Mouse (Mus musculus) CD4-positive, CD25-positive, alpha-beta regulatory T cell, adult 4 months (primary cell): ENCODE measurements around the gene Hrh3. TPM values are rescaled to one million over a fixed set of nuclear protein-coding genes. Genes with fewer than 3 reads are reported as not detected.

ENCODE experiments used
- ATAC-seq: one replicate; pipeline ENCODE4 v1.8.0; 2017
- polyA plus RNA-seq, 2 experiments: library from polyadenylated mRNA; unstranded; fragments of 100-300 nt; shearing (Covaris generic); gene quantifications; one replicate each; pipeline ENCODE4 v1.2.1; 2017

Hrh3 gene
- polyA plus RNA-seq, 2 experiments from 2014 or later, result not detected

- no peak for ATAC-seq
Measured at GRCm38 (mm10) chr2:180053001-180053400, 51.3 kb downstream of the Hrh3 start.

- no peak for ATAC-seq
Measured at GRCm38 (mm10) chr2:180051986-180052733, 52.1 kb downstream of the Hrh3 start.

GRCm38 (mm10) chr2:180050986-180051385 is 53.3 kb downstream of the Hrh3 start:
- ATAC-seq, result peak; percentile 86

Other genes with a start within 250 kb of the Hrh3 start
- gene Taf4, start 127.8 kb downstream of the Hrh3 start, polyA plus RNA-seq, result 1 to 10 TPM; 3.5 to 6.7 TPM
- gene Lsm14b, start 79.5 kb downstream of the Hrh3 start, polyA plus RNA-seq, result 1 to 10 TPM; 2.0 to 2.9 TPM
- 100 to 1,000 TPM; 416 to 450 TPM for gene Psma7, start 62.1 kb downstream of the Hrh3 start, polyA plus RNA-seq
- gene Ss18l1, start 62.0 kb downstream of the Hrh3 start, polyA plus RNA-seq, result 1 to 10 TPM; 1.8 to 2.2 TPM
- 10 to 100 TPM; 42.6 to 52.6 TPM for gene Mtg2, start 33.9 kb downstream of the Hrh3 start, polyA plus RNA-seq
- gene Osbpl2, start 14.8 kb upstream of the Hrh3 start, polyA plus RNA-seq, result 10 to 100 TPM; 20.6 to 24.3 TPM
- 100 to 1,000 TPM in 1 of 2 experiments, 10 to 100 TPM in 1; 83.1 to 115 TPM for gene Adrm1, start 67.0 kb upstream of the Hrh3 start, polyA plus RNA-seq
- gene Lama5, start 121.4 kb upstream of the Hrh3 start, polyA plus RNA-seq, result 1 to 10 TPM in 1 of 2 experiments, under 1 TPM in 1; 0.30 to 1.4 TPM
- gene Rps21, start 152.9 kb upstream of the Hrh3 start, polyA plus RNA-seq, result 1,000 to 10,000 TPM in 1 of 2 experiments, 100 to 1,000 TPM in 1; 875 to 1,561 TPM
- 1 to 10 TPM; 5.2 to 8.1 TPM for gene Cables2, start 169.0 kb upstream of the Hrh3 start, polyA plus RNA-seq
- not detected for gene Rbbp8nl, start 185.4 kb upstream of the Hrh3 start, polyA plus RNA-seq
- gene Gata5, start 230.2 kb upstream of the Hrh3 start, polyA plus RNA-seq, result not detected